Mouse (Mus musculus) ovary, postnatal 14 days (tissue): Measurements from ENCODE around the gene Kcnma1.

Source experiments
- DNase-seq: peaks from one replicate; pipeline ENCODE4 v3.0.0; 2022; ENCODE audit warnings: low spot score

Kcnma1 gene

GRCm38 (mm10) chr14:23782845-23783609 lies 231.3 kb downstream of the Kcnma1 start:
- no peak for DNase-seq

GRCm38 (mm10) chr14:23774542-23774941 lies 239.7 kb downstream of the Kcnma1 start:
- no peak for DNase-seq

GRCm38 (mm10) chr14:23772685-23773084 lies 241.6 kb downstream of the Kcnma1 start:
- DNase-seq, result no peak

GRCm38 (mm10) chr14:23771794-23772193 lies 242.5 kb downstream of the Kcnma1 start:
- DNase-seq, result no peak

- no peak for DNase-seq
Observed at GRCm38 (mm10) chr14:23762471-23762870, 251.8 kb downstream of the Kcnma1 start.

GRCm38 (mm10) chr14:23759626-23760025 lies 254.7 kb downstream of the Kcnma1 start:
- DNase-seq, result no peak

- DNase-seq, result no peak
Observed at GRCm38 (mm10) chr14:23758421-23758820, 255.9 kb downstream of the Kcnma1 start.

GRCm38 (mm10) chr14:23748011-23748410 lies 266.3 kb downstream of the Kcnma1 start:
- no peak for DNase-seq

- no peak for DNase-seq
Observed at GRCm38 (mm10) chr14:23746976-23747375, 267.3 kb downstream of the Kcnma1 start.

GRCm38 (mm10) chr14:23741531-23741930 lies 272.8 kb downstream of the Kcnma1 start:
- DNase-seq, result no peak

- no peak for DNase-seq
Observed at GRCm38 (mm10) chr14:23734200-23734599, 280.1 kb downstream of the Kcnma1 start.

GRCm38 (mm10) chr14:23729377-23729776 lies 284.9 kb downstream of the Kcnma1 start:
- no peak for DNase-seq

- DNase-seq, result no peak
Observed at GRCm38 (mm10) chr14:23723701-23724430, 290.4 kb downstream of the Kcnma1 start.

GRCm38 (mm10) chr14:23719246-23719645 lies 295.0 kb downstream of the Kcnma1 start:
- no peak for DNase-seq

GRCm38 (mm10) chr14:23718667-23719066 lies 295.6 kb downstream of the Kcnma1 start:
- DNase-seq, result no peak

- no peak for DNase-seq
Observed at GRCm38 (mm10) chr14:23714396-23715131, 299.7 kb downstream of the Kcnma1 start.

GRCm38 (mm10) chr14:23712891-23713290 lies 301.4 kb downstream of the Kcnma1 start:
- no peak for DNase-seq

- no peak for DNase-seq
Observed at GRCm38 (mm10) chr14:23710954-23711353, 303.3 kb downstream of the Kcnma1 start.

GRCm38 (mm10) chr14:23706837-23707236 lies 307.5 kb downstream of the Kcnma1 start:
- DNase-seq, result no peak

- no peak for DNase-seq
Observed at GRCm38 (mm10) chr14:23705647-23706046, 308.6 kb downstream of the Kcnma1 start.

- no peak for DNase-seq
Observed at GRCm38 (mm10) chr14:23704303-23704702, 310.0 kb downstream of the Kcnma1 start.

- DNase-seq, result no peak
Observed at GRCm38 (mm10) chr14:23696341-23696740, 317.9 kb downstream of the Kcnma1 start.

- no peak for DNase-seq
Observed at GRCm38 (mm10) chr14:23689681-23690080, 324.6 kb downstream of the Kcnma1 start.
